Mouse (Mus musculus) kidney, embryonic 16.5 days (tissue): Measurements from ENCODE around the gene Sco1. TPM values are rescaled to one million over a fixed set of nuclear protein-coding genes. Genes with fewer than 3 reads are reported as not detected.

Experiments used
- ATAC-seq: fragments of 200-750 bp; cut with Nextera tagmentation; 2 replicates; pipeline ENCODE4 v1.8.0; 2017; ENCODE audit warnings: moderate TSS enrichment; ENCODE audit not compliant: low FRiP score, low TSS enrichment
- H3K27ac ChIP-seq: fragments of 300-500 bp; sonication (generic); 2 replicates; pipeline ENCODE4 v1.5.1; 2014; ENCODE audit warnings: low read length
- H3K27me3 ChIP-seq: fragments of 300-500 bp; sonication (generic); 2 replicates; pipeline ENCODE4 v1.6.1; 2014; ENCODE audit warnings: low read length, control low read depth, mixed read lengths; ENCODE audit not compliant: insufficient read depth
- H3K36me3 ChIP-seq: fragments of 300-500 bp; sonication (generic); 2 replicates; pipeline ENCODE4 v1.6.1; 2014; ENCODE audit warnings: low read length, control low read depth, mixed read lengths; ENCODE audit not compliant: insufficient read depth
- H3K4me1 ChIP-seq: fragments of 300-500 bp; sonication (generic); 2 replicates; pipeline ENCODE4 v1.6.1; 2014; ENCODE audit warnings: low read length, control low read depth, mixed read lengths; ENCODE audit not compliant: insufficient read depth
- H3K4me2 ChIP-seq: fragments of 300-500 bp; sonication (generic); replicated peaks from 2 replicates; pipeline ENCODE4 v1.6.1; 2014; ENCODE audit warnings: low read depth, low read length
- H3K4me3 ChIP-seq: fragments of 300-500 bp; sonication (generic); 2 replicates; pipeline ENCODE4 v1.5.1; 2014; ENCODE audit warnings: mild to moderate bottlenecking, low read length
- H3K9ac ChIP-seq: fragments of 300-500 bp; sonication (generic); replicated peaks from 2 replicates; pipeline ENCODE4 v1.6.1; 2014; ENCODE audit warnings: low read length
- H3K9me3 ChIP-seq: fragments of 300-500 bp; sonication (generic); 2 replicates; pipeline ENCODE4 v1.6.1; 2016; ENCODE audit warnings: low read length, control low read depth
- WGBS: fragments of 180-500 bp; shearing (Covaris S2); extraction: QIAGEN DNeasy Blood & Tissue Kit; methylation state at CpG from one replicate; pipeline ENCODE4 v1.1.7; 2014; 5-methylcytosine and 5-hydroxymethylcytosine counted together
- polyA plus RNA-seq: library from polyadenylated mRNA; unstranded; fragments of >200 nt; fragmentation: Nextera tagmentation; extraction: Ambion mirVana; gene quantifications from 2 replicates; pipeline ENCODE4 v1.2.1, GENCODE M21; 2015

Gene Sco1
- polyA plus RNA-seq, 1 experiment from 2014 or later = 16.3 TPM

GRCm38 (mm10) chr11:67093652-67094051, 41.2 kb downstream of the Sco1 start:
- Histone ChIP-seq H3K9me3 (no peaks in the 10 kb centered on the region), H3K27ac (no peak overlapping the region), H3K27me3 (no peaks in the 10 kb centered on the region), H3K4me2 (no peak overlapping the region), H3K4me3 (no peak overlapping the region), H3K4me1 (no peaks in the 10 kb centered on the region), H3K9ac (no peak overlapping the region), H3K36me3 (no peaks in the 10 kb centered on the region)
- ATAC-seq = no peak
- 97% methylated on average over 5 of the region's 5 CpGs for WGBS

GRCm38 (mm10) chr11:67094470-67094869, 42.0 kb downstream of the Sco1 start:
- no peaks in the 10 kb centered on the region for H3K27me3 ChIP-seq
- no peaks in the 10 kb centered on the region for H3K9me3 ChIP-seq
- H3K4me2 ChIP-seq = no peak overlapping the region
- no peak overlapping the region for H3K9ac ChIP-seq
- H3K4me1 ChIP-seq = no peaks in the 10 kb centered on the region
- no peak overlapping the region for H3K27ac ChIP-seq
- H3K36me3 ChIP-seq = no peaks in the 10 kb centered on the region
- H3K4me3 ChIP-seq = no peak overlapping the region
- 70% methylated on average over 29 of the region's 29 CpGs for WGBS
- no peak for ATAC-seq

- Histone ChIP-seq H3K4me2 (no peak overlapping the region), H3K4me1 (no peaks in the 10 kb centered on the region), H3K9ac (no peak overlapping the region), H3K27ac (no peak overlapping the region), H3K9me3 (no peaks in the 10 kb centered on the region), H3K36me3 (no peaks in the 10 kb centered on the region), H3K4me3 (no peak overlapping the region), H3K27me3 (no peaks in the 10 kb centered on the region)
- ATAC-seq = no peak
- WGBS = 95% methylated on average over 10 of the region's 10 CpGs
Observed at GRCm38 (mm10) chr11:67097709-67098108, 45.2 kb downstream of the Sco1 start.

DNA sequence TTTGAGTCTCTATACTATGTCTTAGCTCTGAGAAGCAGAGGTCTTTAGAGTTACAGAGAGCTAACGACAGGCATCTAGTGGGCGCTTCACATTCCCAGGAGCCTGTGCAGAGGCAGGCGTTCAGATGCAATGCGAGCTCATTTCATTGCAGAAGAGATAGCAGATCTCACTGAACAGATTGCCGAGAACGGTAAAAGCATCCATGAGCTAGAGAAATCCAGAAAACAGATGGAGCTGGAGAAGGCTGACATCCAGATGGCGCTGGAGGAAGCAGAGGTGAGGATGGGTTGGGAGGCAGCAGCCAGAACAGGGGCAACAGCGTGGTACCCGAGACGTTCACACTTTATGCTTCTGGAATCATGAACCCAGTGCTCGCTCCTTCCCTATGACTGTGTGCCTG, 46.0 kb downstream of the Sco1 start:
- Histone ChIP-seq H3K9ac (no peak overlapping the region), H3K4me2 (no peak overlapping the region), H3K27me3 (no peaks in the 10 kb centered on the region), H3K9me3 (no peaks in the 10 kb centered on the region), H3K36me3 (no peaks in the 10 kb centered on the region), H3K27ac (no peak overlapping the region), H3K4me1 (no peaks in the 10 kb centered on the region), H3K4me3 (no peak overlapping the region)
- 77% methylated on average over 11 of the region's 11 CpGs for WGBS
- ATAC-seq = no peak

DNA sequence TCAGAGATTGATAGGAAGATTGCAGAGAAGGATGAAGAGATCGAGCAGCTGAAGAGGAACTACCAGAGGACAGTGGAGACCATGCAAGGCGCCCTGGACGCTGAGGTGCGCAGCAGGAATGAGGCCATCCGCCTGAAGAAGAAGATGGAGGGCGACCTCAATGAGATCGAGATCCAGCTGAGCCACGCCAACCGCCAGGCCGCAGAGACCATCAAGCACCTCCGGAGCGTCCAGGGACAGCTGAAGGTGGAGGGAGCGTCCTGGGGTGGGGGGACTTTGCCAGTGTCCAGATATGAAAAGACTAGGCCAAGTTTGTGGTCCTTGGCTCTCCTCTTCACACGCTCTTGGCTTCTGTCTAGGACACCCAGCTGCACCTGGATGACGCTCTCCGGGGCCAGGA, 46.8 kb downstream of the Sco1 start:
- Histone ChIP-seq H3K4me1 (no peaks in the 10 kb centered on the region), H3K9me3 (no peaks in the 10 kb centered on the region), H3K9ac (no peak overlapping the region), H3K4me2 (no peak overlapping the region), H3K4me3 (no peak overlapping the region), H3K27ac (no peak overlapping the region), H3K36me3 (no peaks in the 10 kb centered on the region), H3K27me3 (no peaks in the 10 kb centered on the region)
- no peak for ATAC-seq
- WGBS = 96% methylated on average over 16 of the region's 16 CpGs

DNA sequence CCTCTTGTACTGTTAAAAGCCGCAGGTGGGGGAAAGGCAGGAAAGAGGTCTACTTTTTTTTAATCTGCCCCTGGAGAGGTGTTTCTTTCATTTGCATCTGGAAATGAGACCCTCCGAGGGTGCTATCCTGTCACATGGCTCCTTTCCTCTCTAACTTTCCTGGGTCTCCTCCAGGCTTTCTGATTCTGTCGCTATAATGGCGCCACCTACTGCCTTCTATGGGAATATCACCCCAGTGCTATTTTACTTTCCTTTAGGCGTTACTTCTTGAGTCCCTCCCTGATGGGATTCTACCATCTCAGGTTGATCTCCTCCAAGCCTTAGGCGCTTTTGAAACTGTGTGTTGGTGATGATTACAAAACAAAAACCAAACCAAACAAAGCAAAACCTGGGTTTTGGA, 47.7 kb downstream of the Sco1 start:
- 36% methylated on average over 6 of the region's 6 CpGs for WGBS
- no peak for ATAC-seq
- no peak overlapping the region for H3K27ac ChIP-seq

GRCm38 (mm10) chr11:67101713-67102112, 49.2 kb downstream of the Sco1 start:
- no peak overlapping the region for H3K9ac ChIP-seq
- no peaks in the 10 kb centered on the region for H3K9me3 ChIP-seq
- H3K27ac ChIP-seq = no peak overlapping the region
- no peaks in the 10 kb centered on the region for H3K27me3 ChIP-seq
- 28% methylated on average over 8 of the region's 8 CpGs for WGBS
- H3K36me3 ChIP-seq = no peaks in the 10 kb centered on the region
- no peak for ATAC-seq
- H3K4me3 ChIP-seq = no peak overlapping the region
- H3K4me2 ChIP-seq = no peak overlapping the region
- no peaks in the 10 kb centered on the region for H3K4me1 ChIP-seq

More for the DNA sequence above, 47.7 kb downstream of the Sco1 start:
- H3K27me3 ChIP-seq = no peaks in the 10 kb centered on the region
- H3K9ac ChIP-seq = no peak overlapping the region
- H3K4me2 ChIP-seq = no peak overlapping the region
- H3K36me3 ChIP-seq = no peaks in the 10 kb centered on the region
- no peaks in the 10 kb centered on the region for H3K4me1 ChIP-seq
- H3K4me3 ChIP-seq = no peak overlapping the region
- H3K9me3 ChIP-seq = no peaks in the 10 kb centered on the region

DNA sequence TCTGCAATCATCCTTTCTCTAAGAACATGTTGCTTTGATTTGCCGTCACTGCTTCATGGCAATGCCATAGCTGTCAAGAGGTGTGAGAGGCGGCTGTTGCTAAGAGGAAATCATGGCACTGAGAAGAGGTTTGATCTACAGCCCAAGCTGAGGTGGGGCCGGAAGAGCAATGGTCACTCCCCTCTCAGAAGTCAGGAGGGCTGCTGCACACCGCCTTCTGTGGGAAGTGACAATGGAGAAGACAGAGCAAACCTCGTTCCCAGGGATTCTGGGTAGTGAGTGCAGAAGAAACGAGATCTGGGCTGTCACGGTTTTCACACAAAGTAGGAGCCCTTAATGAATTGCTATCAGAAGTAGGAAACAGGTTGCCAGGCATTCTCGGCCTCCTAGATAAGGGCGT, 50.8 kb downstream of the Sco1 start:
- Histone ChIP-seq H3K4me3 (no peak overlapping the region), H3K9ac (no peak overlapping the region), H3K27ac (no peak overlapping the region), H3K27me3 (no peaks in the 10 kb centered on the region), H3K36me3 (no peaks in the 10 kb centered on the region), H3K9me3 (no peaks in the 10 kb centered on the region), H3K4me2 (no peak overlapping the region), H3K4me1 (no peaks in the 10 kb centered on the region)
- WGBS = 80% methylated on average over 9 of the region's 9 CpGs
- no peak for ATAC-seq

- no peaks in the 10 kb centered on the region for H3K4me1 ChIP-seq
- no peak for ATAC-seq
- WGBS = 63% methylated on average over 1 of the region's 1 CpGs
- no peak overlapping the region for H3K4me3 ChIP-seq
- H3K9me3 ChIP-seq = no peaks in the 10 kb centered on the region
- H3K36me3 ChIP-seq = no peaks in the 10 kb centered on the region
- H3K9ac ChIP-seq = no peak overlapping the region
- H3K27me3 ChIP-seq = no peaks in the 10 kb centered on the region
- no peak overlapping the region for H3K4me2 ChIP-seq
- no peak overlapping the region for H3K27ac ChIP-seq
Observed at GRCm38 (mm10) chr11:67104242-67104641, 51.8 kb downstream of the Sco1 start.

GRCm38 (mm10) chr11:67104714-67105113, 52.2 kb downstream of the Sco1 start:
- Histone ChIP-seq H3K9ac (no peak overlapping the region), H3K27me3 (no peaks in the 10 kb centered on the region), H3K36me3 (no peaks in the 10 kb centered on the region), H3K4me1 (no peaks in the 10 kb centered on the region), H3K4me2 (no peak overlapping the region), H3K9me3 (no peaks in the 10 kb centered on the region), H3K27ac (no peak overlapping the region), H3K4me3 (no peak overlapping the region)
- 41% methylated on average over 11 of the region's 11 CpGs for WGBS
- ATAC-seq = no peak

DNA sequence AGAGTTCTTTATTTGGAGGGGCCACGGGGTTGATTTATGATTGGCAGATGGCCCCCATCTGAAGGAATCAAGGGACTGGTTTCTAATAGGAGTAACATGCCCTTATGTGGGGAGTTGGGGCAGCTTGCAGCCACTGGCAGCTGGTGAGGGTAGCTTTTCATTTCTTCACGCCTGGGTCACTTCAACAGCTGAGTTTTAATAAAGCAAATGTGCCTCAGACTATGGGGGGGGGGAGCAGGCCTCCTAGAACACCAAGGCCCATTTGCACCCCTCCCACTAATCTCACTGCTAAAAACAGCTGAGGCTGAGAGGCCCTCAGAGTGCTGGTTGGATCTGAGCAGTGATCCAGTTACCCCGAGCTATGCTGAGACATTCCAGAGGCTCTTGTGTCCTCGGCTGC, 53.2 kb downstream of the Sco1 start:
- 42% methylated on average over 4 of the region's 4 CpGs for WGBS
- Histone ChIP-seq H3K4me3 (no peak overlapping the region), H3K36me3 (no peaks in the 10 kb centered on the region), H3K27me3 (no peaks in the 10 kb centered on the region), H3K9me3 (no peaks in the 10 kb centered on the region), H3K4me2 (no peak overlapping the region), H3K27ac (no peak overlapping the region), H3K9ac (no peak overlapping the region), H3K4me1 (no peaks in the 10 kb centered on the region)
- no peak for ATAC-seq
